Mouse (Mus musculus): ENCODE measurements at regions not wholly inside any gene's neighbourhood (a gene's known extent, or its start where the extent isn't known, plus 50 kb on each side); places are given as distances from the start of the nearest gene placed in this dataset.
A peak's percentile ranks its signal among the peaks of the same experiment; 100 is the strongest.
"Not testable (repeated sequence)": the region's sequence is repeated elsewhere in the genome, so short reads cannot be mapped to it uniquely, and the experiment has no call there.

DNA sequence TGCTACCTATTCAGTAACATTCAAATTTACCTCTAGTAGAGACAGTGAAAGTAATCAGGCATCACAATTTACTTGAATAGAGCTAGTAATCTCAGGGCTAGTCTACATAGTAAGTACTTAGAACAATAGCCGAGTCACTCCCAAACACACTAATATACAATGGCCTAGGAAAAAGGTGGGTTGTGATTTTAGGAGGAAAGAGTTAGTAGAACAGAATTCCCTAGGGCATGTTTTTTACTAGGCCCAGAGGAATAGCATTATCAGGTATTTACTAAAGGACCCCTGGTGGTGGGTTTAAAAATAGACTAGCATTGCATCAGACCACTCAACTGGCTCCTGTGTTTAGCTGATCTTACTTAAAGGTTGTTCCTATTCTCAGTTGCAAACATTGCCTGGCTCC is 535.8 kb downstream of the Mat2b start:
- 89% methylated on average over 1 of the region's 1 CpGs for WGBS

DNA sequence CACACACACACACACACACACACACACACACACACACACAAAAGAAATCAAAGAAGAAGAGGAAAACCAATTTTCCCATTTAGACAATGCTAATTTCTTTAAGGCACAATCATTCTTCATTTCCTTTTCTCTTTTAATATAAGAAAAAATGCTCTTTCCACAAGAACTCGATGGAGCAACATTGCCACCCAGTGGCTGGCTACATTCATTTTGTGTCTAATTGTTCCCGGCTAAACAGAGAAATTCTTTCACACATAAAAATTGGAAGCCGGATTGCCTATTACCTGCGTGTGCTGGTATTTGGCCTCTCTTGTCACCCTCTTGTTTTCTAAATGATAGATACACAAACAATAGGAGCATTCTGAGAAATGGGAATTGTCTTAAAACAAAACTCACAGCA is 545.7 kb downstream of the Mat2b start:
- H3K9me3 ChIP-seq (ENCODE audit: control insufficient read depth, low read length), result no peaks in the 10 kb centered on the region
- H3K4me2 ChIP-seq (ENCODE audit: low read depth, low read length), result no peak overlapping the region
- no peaks in the 10 kb centered on the region for H3K36me3 ChIP-seq (ENCODE audit: control insufficient read depth, insufficient read depth, low read length)
- WGBS, result 20% methylated on average over 4 of the region's 4 CpGs
- ATAC-seq (ENCODE audit: low read depth), result no peak
- no peaks in the 10 kb centered on the region; the same call in 1 of the 2 replicates for H3K27me3 ChIP-seq (replicated peaks; ENCODE audit: control insufficient read depth, insufficient read depth, low read length)
- no peak overlapping the region for H3K4me3 ChIP-seq (ENCODE audit: low read depth, low read length)
- H3K9ac ChIP-seq (ENCODE audit: low read depth, low read length), result no peak overlapping the region
- DNase-seq (ENCODE audit: low spot score), result peak; percentile 67
- no peaks in the 10 kb centered on the region for H3K4me1 ChIP-seq (ENCODE audit: control insufficient read depth, insufficient read depth, low read length)
- H3K27ac ChIP-seq (replicated peaks; ENCODE audit: low read depth, low read length), result no peak overlapping the region

More for the DNA sequence above, 535.8 kb downstream of the Mat2b start:
- H3K4me2 ChIP-seq (ENCODE audit: low read depth, low read length); H3K9me3 ChIP-seq (ENCODE audit: control insufficient read depth, low read length); H3K4me1 ChIP-seq (ENCODE audit: control insufficient read depth, insufficient read depth, low read length); ATAC-seq (ENCODE audit: low read depth); H3K4me3 ChIP-seq (ENCODE audit: low read depth, low read length); H3K36me3 ChIP-seq (ENCODE audit: control insufficient read depth, insufficient read depth, low read length); H3K27me3 ChIP-seq (replicated peaks; ENCODE audit: control insufficient read depth, insufficient read depth, low read length); DNase-seq (ENCODE audit: low spot score); H3K27ac ChIP-seq (replicated peaks; ENCODE audit: low read depth, low read length); H3K9ac ChIP-seq (ENCODE audit: low read depth, low read length): not testable (repeated sequence)

GRCm38 (mm10) chr11:40137803-40138202 is 557.2 kb downstream of the Mat2b start:
- 78% methylated on average over 7 of the region's 7 CpGs for WGBS
- ATAC-seq (ENCODE audit: low read depth) (no peak), DNase-seq (ENCODE audit: low spot score) (no peak)
- no peaks in the 10 kb centered on the region for H3K9me3 ChIP-seq (ENCODE audit: control insufficient read depth, low read length)
- H3K4me2 ChIP-seq (ENCODE audit: low read depth, low read length), result no peak overlapping the region
- H3K4me3 ChIP-seq (ENCODE audit: low read depth, low read length), result no peak overlapping the region
- no peaks in the 10 kb centered on the region for H3K27me3 ChIP-seq (replicated peaks; ENCODE audit: control insufficient read depth, insufficient read depth, low read length)
- no peak overlapping the region for H3K27ac ChIP-seq (replicated peaks; ENCODE audit: low read depth, low read length)
- H3K36me3 ChIP-seq (ENCODE audit: control insufficient read depth, insufficient read depth, low read length), result no peaks in the 10 kb centered on the region
- H3K9ac ChIP-seq (ENCODE audit: low read depth, low read length), result no peak overlapping the region
- H3K4me1 ChIP-seq (ENCODE audit: control insufficient read depth, insufficient read depth, low read length), result no peaks in the 10 kb centered on the region

GRCm38 (mm10) chr11:40102613-40103012 is 592.4 kb downstream of the Mat2b start:
- Histone ChIP-seq H3K9me3 (ENCODE audit: control insufficient read depth, low read length) (no peaks in the 10 kb centered on the region), H3K4me1 (ENCODE audit: control insufficient read depth, insufficient read depth, low read length) (no peaks in the 10 kb centered on the region), H3K4me3 (ENCODE audit: low read depth, low read length) (no peak overlapping the region), H3K27ac (replicated peaks; ENCODE audit: low read depth, low read length) (no peak overlapping the region), H3K27me3 (replicated peaks; ENCODE audit: control insufficient read depth, insufficient read depth, low read length) (no peaks in the 10 kb centered on the region), H3K4me2 (ENCODE audit: low read depth, low read length) (no peak overlapping the region), H3K36me3 (ENCODE audit: control insufficient read depth, insufficient read depth, low read length) (no peaks in the 10 kb centered on the region), H3K9ac (ENCODE audit: low read depth, low read length) (no peak overlapping the region)
- 94% methylated on average over 1 of the region's 1 CpGs for WGBS
- DNase-seq (ENCODE audit: low spot score) (no peak), ATAC-seq (ENCODE audit: low read depth) (no peak)

- no peak for ATAC-seq (ENCODE audit: low read depth)
- H3K4me3 ChIP-seq (ENCODE audit: low read depth, low read length), result no peak overlapping the region
- no peak overlapping the region for H3K27ac ChIP-seq (replicated peaks; ENCODE audit: low read depth, low read length)
- 85% methylated on average over 2 of the region's 2 CpGs for WGBS
- H3K27me3 ChIP-seq (replicated peaks; ENCODE audit: control insufficient read depth, insufficient read depth, low read length), result no peaks in the 10 kb centered on the region
- no peaks in the 10 kb centered on the region for H3K9me3 ChIP-seq (ENCODE audit: control insufficient read depth, low read length)
- H3K36me3 ChIP-seq (ENCODE audit: control insufficient read depth, insufficient read depth, low read length), result no peaks in the 10 kb centered on the region
- no peak overlapping the region for H3K4me2 ChIP-seq (ENCODE audit: low read depth, low read length)
- DNase-seq (ENCODE audit: low spot score), result no peak
- H3K9ac ChIP-seq (ENCODE audit: low read depth, low read length), result no peak overlapping the region
- no peaks in the 10 kb centered on the region for H3K4me1 ChIP-seq (ENCODE audit: control insufficient read depth, insufficient read depth, low read length)
These were observed 620.7 kb downstream of the Mat2b start for GRCm38 (mm10) chr11:40074317-40074716.

GRCm38 (mm10) chr11:40050503-40050902 is 644.5 kb downstream of the Mat2b start:
- DNase-seq (ENCODE audit: low spot score), result no peak
- WGBS, result 39% methylated on average over 1 of the region's 1 CpGs
- Histone ChIP-seq H3K4me3 (ENCODE audit: low read depth, low read length) (no peak overlapping the region), H3K9ac (ENCODE audit: low read depth, low read length) (no peak overlapping the region), H3K4me1 (ENCODE audit: control insufficient read depth, insufficient read depth, low read length) (no peaks in the 10 kb centered on the region), H3K27ac (replicated peaks; ENCODE audit: low read depth, low read length) (no peak overlapping the region), H3K27me3 (replicated peaks; ENCODE audit: control insufficient read depth, insufficient read depth, low read length) (no peaks in the 10 kb centered on the region), H3K36me3 (ENCODE audit: control insufficient read depth, insufficient read depth, low read length) (no peaks in the 10 kb centered on the region), H3K4me2 (ENCODE audit: low read depth, low read length) (no peak overlapping the region), H3K9me3 (ENCODE audit: control insufficient read depth, low read length) (no peaks in the 10 kb centered on the region)
- no peak for ATAC-seq (ENCODE audit: low read depth)

DNA sequence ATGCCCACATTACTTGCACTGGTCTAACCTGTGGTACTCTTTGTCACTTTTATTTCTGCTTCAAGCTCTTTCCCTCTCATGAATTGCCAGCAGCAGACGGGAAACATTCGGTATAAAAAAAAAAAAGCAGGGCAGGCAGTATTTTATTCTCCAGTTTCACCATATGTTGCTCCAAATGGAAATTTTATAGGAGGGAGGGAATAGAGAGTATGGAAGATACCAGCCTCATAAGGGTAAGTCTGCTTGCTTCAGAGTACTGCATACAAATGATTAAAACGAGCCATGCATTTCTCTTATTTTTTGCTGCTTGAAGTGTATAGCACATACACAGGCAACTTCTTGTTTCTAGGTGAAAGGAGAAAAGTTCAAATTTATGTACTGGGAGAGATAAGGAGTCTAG is 667.5 kb downstream of the Mat2b start:
- Histone ChIP-seq H3K36me3 (ENCODE audit: control insufficient read depth, insufficient read depth, low read length) (no peaks in the 10 kb centered on the region), H3K4me2 (ENCODE audit: low read depth, low read length) (no peak overlapping the region), H3K27ac (replicated peaks; ENCODE audit: low read depth, low read length) (no peak overlapping the region), H3K4me3 (ENCODE audit: low read depth, low read length) (no peak overlapping the region), H3K27me3 (replicated peaks; ENCODE audit: control insufficient read depth, insufficient read depth, low read length) (no peaks in the 10 kb centered on the region), H3K9me3 (ENCODE audit: control insufficient read depth, low read length) (no peaks in the 10 kb centered on the region), H3K4me1 (ENCODE audit: control insufficient read depth, insufficient read depth, low read length) (no peaks in the 10 kb centered on the region), H3K9ac (ENCODE audit: low read depth, low read length) (no peak overlapping the region)
- no peak for DNase-seq (ENCODE audit: low spot score)
- no peak for ATAC-seq (ENCODE audit: low read depth)
- WGBS, result 62% methylated on average over 3 of the region's 3 CpGs

- Histone ChIP-seq H3K36me3 (ENCODE audit: control insufficient read depth, insufficient read depth, low read length) (no peaks in the 10 kb centered on the region), H3K4me2 (ENCODE audit: low read depth, low read length) (no peak overlapping the region), H3K4me3 (ENCODE audit: low read depth, low read length) (no peak overlapping the region), H3K27me3 (replicated peaks; ENCODE audit: control insufficient read depth, insufficient read depth, low read length) (no peaks in the 10 kb centered on the region), H3K4me1 (ENCODE audit: control insufficient read depth, insufficient read depth, low read length) (no peaks in the 10 kb centered on the region), H3K27ac (replicated peaks; ENCODE audit: low read depth, low read length) (no peak overlapping the region), H3K9me3 (ENCODE audit: control insufficient read depth, low read length) (no peaks in the 10 kb centered on the region), H3K9ac (ENCODE audit: low read depth, low read length) (no peak overlapping the region)
- ATAC-seq (ENCODE audit: low read depth) (no peak), DNase-seq (ENCODE audit: low spot score) (no peak)
- 59% methylated on average over 2 of the region's 2 CpGs for WGBS
These were observed 695.5 kb downstream of the Mat2b start for GRCm38 (mm10) chr11:39999483-39999882.

DNA sequence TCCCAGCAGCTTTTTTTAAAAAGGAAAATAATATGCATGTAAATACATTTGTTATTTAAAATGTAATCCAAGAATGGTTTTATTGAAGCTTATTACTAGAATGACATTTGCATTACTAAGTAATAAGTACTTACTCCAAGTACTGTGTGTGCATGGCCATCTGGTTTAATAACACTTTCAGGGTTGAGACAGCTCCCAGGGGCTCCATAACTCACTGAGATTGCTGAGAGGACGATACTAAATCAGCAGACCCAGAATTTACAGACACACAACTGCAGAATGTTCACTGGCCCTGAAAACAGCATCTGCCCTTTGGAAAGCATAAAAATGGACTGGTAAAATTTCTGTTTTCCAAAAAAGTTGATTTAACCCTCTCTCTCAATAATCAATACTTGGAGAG is 696.4 kb downstream of the Mat2b start:
- ATAC-seq (ENCODE audit: low read depth) (no peak), DNase-seq (ENCODE audit: low spot score) (no peak)
- H3K27me3 ChIP-seq (replicated peaks; ENCODE audit: control insufficient read depth, insufficient read depth, low read length), result no peaks in the 10 kb centered on the region
- H3K9me3 ChIP-seq (ENCODE audit: control insufficient read depth, low read length), result no peaks in the 10 kb centered on the region
- WGBS, result 42% methylated on average over 1 of the region's 1 CpGs
- H3K27ac ChIP-seq (replicated peaks; ENCODE audit: low read depth, low read length), result no peak overlapping the region
- no peaks in the 10 kb centered on the region for H3K36me3 ChIP-seq (ENCODE audit: control insufficient read depth, insufficient read depth, low read length)
- no peak overlapping the region for H3K4me2 ChIP-seq (ENCODE audit: low read depth, low read length)
- no peak overlapping the region for H3K9ac ChIP-seq (ENCODE audit: low read depth, low read length)
- H3K4me3 ChIP-seq (ENCODE audit: low read depth, low read length), result no peak overlapping the region
- H3K4me1 ChIP-seq (ENCODE audit: control insufficient read depth, insufficient read depth, low read length), result no peaks in the 10 kb centered on the region

Data from embryonic facial prominence, embryonic 14.5 days (tissue).